Mouse (Mus musculus): Measurements from ENCODE around the gene Sned1. TPM values are rescaled to one million over a fixed set of nuclear protein-coding genes. Genes with fewer than 3 reads are reported as not detected.

The Sned1 gene
- polyA plus RNA-seq, 1 experiment from 2014 or later = 30.1 TPM

- H3K9me3 ChIP-seq (ENCODE audit: low read depth, low read length) = no peaks in the 10 kb centered on the region
- H3K27ac ChIP-seq (ENCODE audit: low read depth) = no peak overlapping the region
- no peak overlapping the region for H3K9ac ChIP-seq
- H3K4me3 ChIP-seq (ENCODE audit: low read depth, low read length) = no peak overlapping the region
- no peak for DNase-seq
- 0 out of 2 replicates have a peak, but pooled peaks cover 4% of the 10 kb centered on the region for H3K36me3 ChIP-seq (ENCODE audit: insufficient read depth)
- 89% methylated on average over 7 of the region's 7 CpGs for WGBS
- TF ChIP-seq CTCF (IDR thresholded peaks at IDR 0.05; ENCODE audit: low read depth) = no peak
- no peak for ATAC-seq (ENCODE audit: insufficient read depth)
- no peak overlapping the region for H3K4me2 ChIP-seq
- H3K27me3 ChIP-seq (ENCODE audit: insufficient read depth, low read length) = no peaks in the 10 kb centered on the region
- no peaks in the 10 kb centered on the region for H3K4me1 ChIP-seq (ENCODE audit: insufficient read depth)
Observed at GRCm38 (mm10) chr1:93255761-93256160, 20.1 kb downstream of the Sned1 start.

GRCm38 (mm10) chr1:93257560-93257959 lies 21.9 kb downstream of the Sned1 start:
- Histone ChIP-seq H3K4me1 (ENCODE audit: insufficient read depth) (no peaks in the 10 kb centered on the region), H3K36me3 (ENCODE audit: insufficient read depth) (peaks cover 15% of the 10 kb centered on the region; the same call in 1 of the 2 replicates), H3K9me3 (ENCODE audit: low read depth, low read length) (no peaks in the 10 kb centered on the region), H3K27ac (ENCODE audit: low read depth) (no peak overlapping the region), H3K9ac (no peak overlapping the region), H3K4me3 (ENCODE audit: low read depth, low read length) (no peak overlapping the region), H3K27me3 (ENCODE audit: insufficient read depth, low read length) (no peaks in the 10 kb centered on the region), H3K4me2 (no peak overlapping the region)
- WGBS = 83% methylated on average over 1 of the region's 1 CpGs
- DNase-seq = no peak
- ATAC-seq (ENCODE audit: insufficient read depth) = no peak
- TF ChIP-seq CTCF (IDR thresholded peaks at IDR 0.05; ENCODE audit: low read depth) = no peak

- Histone ChIP-seq H3K4me1 (ENCODE audit: insufficient read depth) (no peaks in the 10 kb centered on the region), H3K4me3 (ENCODE audit: low read depth, low read length) (no peak overlapping the region), H3K9ac (no peak overlapping the region), H3K27me3 (ENCODE audit: insufficient read depth, low read length) (no peaks in the 10 kb centered on the region), H3K27ac (ENCODE audit: low read depth) (no peak overlapping the region), H3K9me3 (ENCODE audit: low read depth, low read length) (no peaks in the 10 kb centered on the region), H3K4me2 (no peak overlapping the region), H3K36me3 (ENCODE audit: insufficient read depth) (peaks cover 20% of the 10 kb centered on the region; the same call in 1 of the 2 replicates)
- no peak for TF ChIP-seq CTCF (IDR thresholded peaks at IDR 0.05; ENCODE audit: low read depth)
- no peak for DNase-seq
- no peak for ATAC-seq (ENCODE audit: insufficient read depth)
- WGBS = 46% methylated on average over 3 of the region's 3 CpGs
Observed at GRCm38 (mm10) chr1:93267207-93267606, 31.6 kb downstream of the Sned1 start.

- no peak for ATAC-seq (ENCODE audit: insufficient read depth)
- DNase-seq = no peak
- Histone ChIP-seq H3K4me3 (ENCODE audit: low read depth, low read length) (no peak overlapping the region), H3K27me3 (ENCODE audit: insufficient read depth, low read length) (no peaks in the 10 kb centered on the region), H3K36me3 (ENCODE audit: insufficient read depth) (peaks cover 15% of the 10 kb centered on the region; the same call in 1 of the 2 replicates), H3K4me2 (no peak overlapping the region), H3K4me1 (ENCODE audit: insufficient read depth) (no peaks in the 10 kb centered on the region), H3K9me3 (ENCODE audit: low read depth, low read length) (no peaks in the 10 kb centered on the region), H3K27ac (ENCODE audit: low read depth) (no peak overlapping the region), H3K9ac (no peak overlapping the region)
- 76% methylated on average over 2 of the region's 2 CpGs for WGBS
- TF ChIP-seq CTCF (IDR thresholded peaks at IDR 0.05; ENCODE audit: low read depth) = no peak
Observed at GRCm38 (mm10) chr1:93268246-93268645, 32.6 kb downstream of the Sned1 start.

GRCm38 (mm10) chr1:93270516-93271240 lies 35.0 kb downstream of the Sned1 start:
- 69% methylated on average over 3 of the region's 3 CpGs for WGBS

GRCm38 (mm10) chr1:93271751-93272150 lies 36.1 kb downstream of the Sned1 start:
- Histone ChIP-seq H3K36me3 (ENCODE audit: insufficient read depth) (peaks cover 36% of the 10 kb centered on the region), H3K9ac (no peak overlapping the region), H3K4me1 (ENCODE audit: insufficient read depth) (no peaks in the 10 kb centered on the region), H3K4me2 (no peak overlapping the region), H3K9me3 (ENCODE audit: low read depth, low read length) (no peaks in the 10 kb centered on the region), H3K27ac (ENCODE audit: low read depth) (no peak overlapping the region), H3K27me3 (ENCODE audit: insufficient read depth, low read length) (no peaks in the 10 kb centered on the region), H3K4me3 (ENCODE audit: low read depth, low read length) (no peak overlapping the region)
- TF ChIP-seq CTCF (IDR thresholded peaks at IDR 0.05; ENCODE audit: low read depth) = no peak
- WGBS = 60% methylated on average over 6 of the region's 6 CpGs
- ATAC-seq (ENCODE audit: insufficient read depth) = no peak
- no peak for DNase-seq

More at GRCm38 (mm10) chr1:93270516-93271240, 35.0 kb downstream of the Sned1 start:
- DNase-seq = no peak
- H3K4me1 ChIP-seq (ENCODE audit: insufficient read depth) = no peaks in the 10 kb centered on the region
- no peak overlapping the region for H3K27ac ChIP-seq (ENCODE audit: low read depth)
- H3K4me2 ChIP-seq = no peak overlapping the region
- peaks cover 33% of the 10 kb centered on the region for H3K36me3 ChIP-seq (ENCODE audit: insufficient read depth)
- H3K9ac ChIP-seq = no peak overlapping the region
- H3K9me3 ChIP-seq (ENCODE audit: low read depth, low read length) = no peaks in the 10 kb centered on the region
- H3K4me3 ChIP-seq (ENCODE audit: low read depth, low read length) = no peak overlapping the region
- TF ChIP-seq CTCF (IDR thresholded peaks at IDR 0.05; ENCODE audit: low read depth) = no peak
- no peak for ATAC-seq (ENCODE audit: insufficient read depth)
- no peaks in the 10 kb centered on the region for H3K27me3 ChIP-seq (ENCODE audit: insufficient read depth, low read length)

GRCm38 (mm10) chr1:93272409-93272821 lies 36.8 kb downstream of the Sned1 start:
- Histone ChIP-seq H3K4me3 (ENCODE audit: low read depth, low read length) (no peak overlapping the region), H3K4me1 (ENCODE audit: insufficient read depth) (no peaks in the 10 kb centered on the region), H3K27ac (ENCODE audit: low read depth) (no peak overlapping the region), H3K9ac (no peak overlapping the region), H3K4me2 (no peak overlapping the region), H3K27me3 (ENCODE audit: insufficient read depth, low read length) (no peaks in the 10 kb centered on the region), H3K36me3 (ENCODE audit: insufficient read depth) (peaks cover 37% of the 10 kb centered on the region), H3K9me3 (ENCODE audit: low read depth, low read length) (no peaks in the 10 kb centered on the region)
- peak; percentile 81 for DNase-seq
- no peak for TF ChIP-seq CTCF (IDR thresholded peaks at IDR 0.05; ENCODE audit: low read depth)
- WGBS = 4% methylated on average over 16 of the region's 16 CpGs
- peak; percentile 53; the same call in 1 of the 2 replicates for ATAC-seq (ENCODE audit: insufficient read depth)

All from lung, embryonic 14.5 days (tissue).